Mouse (Mus musculus) liver, embryonic 16.5 days (tissue): Measurements from ENCODE around the gene Tspan18. TPM values are rescaled to one million over a fixed set of nuclear protein-coding genes. Genes with fewer than 3 reads are reported as not detected.
A peak's percentile ranks its signal among the peaks of the same experiment; 100 is the strongest.

Experiments used
- ATAC-seq: fragments of 200-750 bp; cut with Nextera tagmentation; 2 replicates; pipeline ENCODE4 v1.8.0; 2017; ENCODE audit warnings: low read depth, mild to moderate bottlenecking, moderate number of reproducible peaks, moderate library complexity
- H3K27ac ChIP-seq: fragments of 300-500 bp; sonication (generic); 2 replicates; pipeline ENCODE4 v1.5.1; 2014; ENCODE audit warnings: mild to moderate bottlenecking, low read length
- H3K27me3 ChIP-seq: fragments of 300-500 bp; sonication (generic); 2 replicates; pipeline ENCODE4 v1.6.1; 2014; ENCODE audit warnings: low read depth, low read length, mixed read lengths; ENCODE audit not compliant: control insufficient read depth, insufficient read depth
- H3K36me3 ChIP-seq: fragments of 300-500 bp; sonication (generic); 2 replicates; pipeline ENCODE4 v1.6.1; 2014; ENCODE audit warnings: mild to moderate bottlenecking; ENCODE audit not compliant: control insufficient read depth, insufficient read depth
- H3K4me1 ChIP-seq: fragments of 300-500 bp; sonication (generic); 2 replicates; pipeline ENCODE4 v1.6.1; 2014; ENCODE audit warnings: low read depth, low read length, mixed read lengths; ENCODE audit not compliant: control insufficient read depth
- H3K4me2 ChIP-seq: fragments of 300-500 bp; sonication (generic); 2 replicates; pipeline ENCODE4 v1.6.1; 2014; ENCODE audit warnings: low read depth, low read length, mixed read lengths
- H3K4me3 ChIP-seq: fragments of 300-500 bp; sonication (generic); 2 replicates; pipeline ENCODE4 v1.5.1; 2014; ENCODE audit warnings: low read depth, mild to moderate bottlenecking, low read length
- H3K9ac ChIP-seq: fragments of 300-500 bp; sonication (generic); 2 replicates; pipeline ENCODE4 v1.6.1; 2014; ENCODE audit warnings: low read depth, low read length
- H3K9me3 ChIP-seq: fragments of 300-500 bp; sonication (generic); replicated peaks from 2 replicates; pipeline ENCODE4 v1.6.1; 2016; ENCODE audit warnings: low read length; ENCODE audit not compliant: control insufficient read depth
- WGBS: fragments of 180-500 bp; shearing (Covaris S2); extraction: QIAGEN DNeasy Blood & Tissue Kit; methylation state at CpG from one replicate; pipeline ENCODE4 v1.1.7; 2014; ENCODE audit not compliant: insufficient replicate concordance; 5-methylcytosine and 5-hydroxymethylcytosine counted together
- polyA plus RNA-seq: library from polyadenylated mRNA; unstranded; fragments of >200 nt; fragmentation: Nextera tagmentation; extraction: Ambion mirVana; gene quantifications from 2 replicates; pipeline ENCODE4 v1.2.1, GENCODE M21; 2015

The Tspan18 gene
- polyA plus RNA-seq, 1 experiment from 2014 or later, result 2.0 TPM

DNA sequence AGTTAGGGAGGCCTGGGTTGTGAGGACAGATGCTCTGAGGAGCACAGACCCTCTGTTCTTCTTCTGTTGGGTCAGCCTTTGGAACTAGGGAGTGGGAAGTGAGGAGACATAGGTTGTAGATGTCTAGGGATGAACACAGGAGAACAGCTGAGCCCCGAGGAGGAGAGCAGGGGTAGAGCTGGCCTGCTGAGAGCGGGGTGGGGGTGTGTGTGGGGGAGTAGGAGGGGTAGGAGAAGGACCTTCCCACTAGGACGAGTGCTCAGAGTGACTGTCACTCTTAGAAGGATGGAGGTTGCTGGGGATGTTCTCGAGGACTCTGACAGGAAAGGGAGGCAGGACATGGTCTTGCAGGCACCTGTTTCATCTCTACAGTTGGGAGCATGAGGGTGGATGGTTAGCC lies 140.5 kb downstream of the Tspan18 start:
- Histone ChIP-seq H3K27ac (no peak overlapping the region), H3K27me3 (peaks cover 10% of the 10 kb centered on the region), H3K36me3 (no peaks in the 10 kb centered on the region), H3K4me2 (no peak overlapping the region), H3K9ac (no peak overlapping the region), H3K4me3 (no peak overlapping the region), H3K9me3 (no peaks in the 10 kb centered on the region), H3K4me1 (peaks cover 2% of the 10 kb centered on the region; the same call in 1 of the 2 replicates)
- no peak for ATAC-seq
- 47% methylated on average over 4 of the region's 4 CpGs for WGBS

DNA sequence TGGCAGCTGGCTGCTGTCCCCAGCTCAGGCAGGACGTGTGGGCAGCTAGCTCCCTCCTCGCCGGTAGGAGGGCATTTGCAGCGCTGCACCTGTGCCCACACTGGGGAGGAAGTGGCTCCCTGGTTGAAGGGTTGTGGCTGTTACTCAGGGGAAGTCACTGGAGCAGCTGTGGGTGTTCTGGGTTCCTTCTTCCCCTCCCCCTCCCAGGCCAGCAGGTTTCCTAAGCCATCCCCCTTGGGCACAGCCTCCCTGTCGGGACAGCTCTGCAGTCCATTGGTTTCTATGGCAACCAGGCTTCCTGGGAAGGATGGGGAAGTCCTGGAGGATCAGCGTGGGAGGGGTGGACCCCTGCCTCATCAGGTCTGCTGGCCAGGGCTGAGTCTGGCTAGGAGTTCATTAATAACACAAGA lies 141.6 kb downstream of the Tspan18 start:
- no peak overlapping the region for H3K27ac ChIP-seq
- ATAC-seq, result no peak; the same call in 1 of the 2 replicates
- no peak overlapping the region for H3K9ac ChIP-seq
- no peaks in the 10 kb centered on the region for H3K9me3 ChIP-seq
- WGBS, result 4% methylated on average over 6 of the region's 6 CpGs
- H3K4me3 ChIP-seq, result no peak overlapping the region
- H3K27me3 ChIP-seq, result peaks cover 22% of the 10 kb centered on the region
- H3K4me1 ChIP-seq, result peaks cover 2% of the 10 kb centered on the region; the same call in 1 of the 2 replicates
- no peaks in the 10 kb centered on the region for H3K36me3 ChIP-seq
- H3K4me2 ChIP-seq, result no peak overlapping the region

DNA sequence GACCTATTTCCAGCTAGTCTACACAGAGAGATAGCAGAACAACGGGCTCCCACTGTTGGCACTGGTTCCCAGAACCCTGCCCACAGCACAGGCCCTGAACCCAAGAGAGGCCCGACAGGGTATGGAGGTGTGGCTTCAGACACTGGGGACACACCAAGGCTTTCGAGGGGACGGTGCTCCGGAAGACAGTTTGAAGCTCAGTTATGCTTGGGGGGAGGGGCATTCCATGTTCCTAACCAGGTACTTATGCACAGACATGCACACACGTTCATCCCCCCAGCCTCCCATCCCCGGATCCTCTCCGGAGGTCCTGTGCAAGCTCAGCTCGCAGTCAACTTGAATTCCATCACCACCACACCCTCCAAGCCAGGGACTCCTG lies 142.1 kb downstream of the Tspan18 start:
- Histone ChIP-seq H3K4me1 (peaks cover 2% of the 10 kb centered on the region; the same call in 1 of the 2 replicates), H3K4me3 (no peak overlapping the region), H3K36me3 (no peaks in the 10 kb centered on the region), H3K27ac (no peak overlapping the region), H3K27me3 (peaks cover 27% of the 10 kb centered on the region), H3K9ac (no peak overlapping the region), H3K4me2 (no peak overlapping the region), H3K9me3 (no peaks in the 10 kb centered on the region)
- WGBS, result 42% methylated on average over 9 of the region's 9 CpGs
- no peak for ATAC-seq

DNA sequence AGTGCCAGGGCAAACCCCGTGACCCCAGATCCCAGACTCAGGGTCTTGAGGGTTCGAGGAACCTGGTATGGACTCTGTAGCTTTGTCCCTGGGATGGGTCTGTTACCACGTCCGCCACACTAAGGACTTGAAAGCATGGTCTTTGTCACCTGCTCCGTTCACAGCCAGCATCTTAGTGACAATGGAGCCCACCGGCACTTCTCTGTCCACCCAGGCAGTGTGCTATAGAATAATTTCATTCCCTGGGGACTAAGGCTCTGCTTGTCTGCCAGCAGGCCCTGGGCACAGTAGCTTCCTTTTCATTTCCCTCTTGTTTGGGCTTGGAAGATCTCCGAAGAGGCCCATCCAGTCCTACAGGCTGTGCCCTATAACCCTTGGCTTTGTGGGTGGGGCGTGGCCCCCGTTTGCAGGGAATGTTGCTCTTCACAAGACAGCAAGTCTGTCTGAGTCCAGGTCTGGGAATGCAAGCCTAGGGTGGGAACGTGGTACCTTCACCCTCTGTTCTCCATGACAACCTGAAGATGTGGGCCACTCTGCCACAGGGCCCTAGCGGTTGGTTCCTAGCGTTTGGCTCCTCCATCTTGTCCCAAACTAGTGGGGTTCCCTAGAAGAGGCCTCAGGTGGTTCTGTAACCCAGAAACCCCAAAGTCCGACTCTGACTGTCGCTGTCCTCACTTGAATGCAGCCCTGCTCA lies 142.7 kb downstream of the Tspan18 start:
- Histone ChIP-seq H3K4me3 (no peak overlapping the region), H3K4me1 (peaks cover 2% of the 10 kb centered on the region; the same call in 1 of the 2 replicates), H3K27me3 (peaks cover 32% of the 10 kb centered on the region), H3K9ac (no peak overlapping the region), H3K27ac (no peak overlapping the region), H3K4me2 (no peak overlapping the region), H3K9me3 (no peaks in the 10 kb centered on the region), H3K36me3 (no peaks in the 10 kb centered on the region)
- ATAC-seq, result no peak
- 58% methylated on average over 14 of the region's 14 CpGs for WGBS

DNA sequence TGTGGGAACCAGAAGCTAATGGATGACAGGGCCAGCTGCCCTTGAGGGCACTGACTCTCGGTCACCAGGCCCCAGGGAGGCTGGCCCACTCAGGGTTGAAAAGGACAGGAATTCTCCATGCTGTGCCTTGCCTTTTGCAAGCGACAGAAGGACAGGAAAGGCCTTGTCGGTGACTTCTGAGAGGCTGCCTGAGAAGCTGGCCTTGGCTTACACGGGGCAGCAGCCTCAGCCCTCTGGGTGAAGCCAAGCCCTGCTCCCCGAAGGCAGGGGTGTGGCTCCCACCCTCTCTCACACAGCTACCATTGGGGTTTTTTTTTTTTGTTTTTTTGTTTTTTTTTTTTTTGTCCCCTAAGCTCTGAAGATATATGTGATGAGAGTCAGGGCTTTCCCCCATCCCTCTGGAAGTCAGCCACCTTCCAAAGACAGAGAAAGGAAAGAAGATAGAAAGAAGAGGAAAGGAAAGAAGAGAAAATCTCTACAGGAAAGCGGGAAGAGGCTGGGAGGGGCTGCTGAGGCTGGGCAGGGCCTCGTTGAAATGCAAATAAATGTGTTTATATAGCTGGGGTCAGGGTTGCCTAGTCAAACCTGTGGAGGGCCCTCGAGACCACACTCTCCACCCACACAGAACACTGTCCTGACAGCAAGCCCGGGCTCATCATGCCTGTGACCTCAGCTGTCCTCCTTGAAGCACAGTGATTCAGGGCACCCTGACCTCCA lies 143.4 kb downstream of the Tspan18 start:
- Histone ChIP-seq H3K4me3 (no peak overlapping the region), H3K36me3 (no peaks in the 10 kb centered on the region), H3K27ac (no peak overlapping the region), H3K4me1 (peaks cover 2% of the 10 kb centered on the region; the same call in 1 of the 2 replicates), H3K9ac (no peak overlapping the region), H3K4me2 (no peak overlapping the region), H3K9me3 (no peaks in the 10 kb centered on the region), H3K27me3 (peaks cover 39% of the 10 kb centered on the region)
- ATAC-seq, result peak; percentile 36; the same call in 1 of the 2 replicates
- WGBS, result 22% methylated on average over 9 of the region's 9 CpGs

DNA sequence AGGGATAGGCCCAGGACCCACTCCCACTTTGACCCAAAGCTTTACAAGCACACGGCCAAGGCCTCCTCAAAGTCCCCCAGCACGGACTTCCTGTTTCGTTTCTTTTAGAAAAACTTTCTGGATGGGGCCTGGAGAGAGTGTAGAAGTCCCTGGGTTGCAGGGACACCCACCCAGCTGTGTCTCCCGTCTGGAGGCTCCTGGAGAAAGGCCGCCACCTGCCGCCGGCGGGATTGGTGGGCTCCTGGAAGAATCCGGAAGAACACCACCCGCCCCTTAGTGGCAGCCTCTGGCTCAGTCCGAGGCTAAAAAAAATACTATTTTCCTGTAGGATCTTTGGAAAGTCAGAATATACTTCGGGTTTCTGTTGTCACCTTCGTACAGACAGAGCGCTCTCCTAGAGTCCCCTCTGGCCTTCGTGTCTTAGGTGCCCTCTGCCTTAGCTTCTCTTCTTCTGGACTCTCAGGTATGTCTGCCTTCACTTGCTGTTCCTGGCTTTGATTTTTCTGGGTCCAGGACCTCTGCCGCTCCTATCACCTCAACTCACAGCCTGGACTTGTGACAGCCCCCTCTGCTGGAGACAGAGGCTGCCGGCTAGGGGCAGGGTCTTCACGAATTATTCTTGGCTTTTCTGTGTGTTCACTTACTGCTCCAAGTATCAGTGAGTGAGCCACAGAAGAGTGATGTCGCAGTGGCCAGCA lies 145.4 kb downstream of the Tspan18 start:
- no peak overlapping the region for H3K27ac ChIP-seq
- H3K36me3 ChIP-seq, result no peaks in the 10 kb centered on the region
- WGBS, result 6% methylated on average over 19 of the region's 19 CpGs
- peak overlapping the region; percentile 70 for H3K4me2 ChIP-seq
- H3K9me3 ChIP-seq, result no peaks in the 10 kb centered on the region
- H3K27me3 ChIP-seq, result peaks cover 47% of the 10 kb centered on the region
- H3K9ac ChIP-seq, result no peak overlapping the region
- H3K4me1 ChIP-seq, result peaks cover 2% of the 10 kb centered on the region; the same call in 1 of the 2 replicates
- no peak for ATAC-seq
- H3K4me3 ChIP-seq, result peak overlapping the region; percentile 58

DNA sequence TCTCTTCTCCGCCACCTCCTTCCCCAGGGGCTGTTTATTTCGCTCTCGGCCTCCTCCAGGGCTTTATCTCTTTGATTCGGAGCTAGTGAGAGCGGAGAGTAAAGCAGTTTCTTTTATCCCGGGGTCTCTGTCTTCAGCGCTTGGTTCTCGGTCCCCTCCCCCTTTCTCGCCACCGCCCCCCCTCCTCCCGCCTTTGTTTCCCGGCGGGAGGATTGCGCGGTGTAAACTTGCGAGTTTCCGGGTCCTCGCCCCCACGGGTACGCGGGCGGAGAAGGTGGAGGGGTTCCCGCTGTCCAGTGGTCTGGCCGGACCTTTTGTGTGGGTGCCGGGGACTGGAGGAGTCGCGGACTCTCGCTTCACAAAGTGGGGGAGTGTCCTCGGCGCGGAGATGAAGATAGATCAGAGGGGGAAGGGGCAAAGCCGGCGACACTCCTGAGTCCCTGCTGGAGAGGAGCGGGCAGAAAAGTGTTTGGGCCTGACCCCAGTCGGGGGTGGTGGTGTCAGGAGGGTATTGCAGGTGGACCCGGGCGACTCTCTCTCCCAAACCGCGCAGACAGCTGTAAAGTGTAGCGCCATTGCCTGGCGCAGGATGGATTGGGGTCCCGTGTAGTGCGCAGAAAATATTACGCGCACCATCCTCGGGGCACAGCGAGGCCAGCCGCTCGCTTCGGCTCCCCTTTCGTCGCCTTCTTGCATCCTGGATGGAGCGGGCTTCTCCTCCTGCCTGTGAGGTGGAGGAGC lies 146.1 kb downstream of the Tspan18 start:
- no peaks in the 10 kb centered on the region for H3K36me3 ChIP-seq
- H3K27me3 ChIP-seq, result peaks cover 47% of the 10 kb centered on the region
- under 1% methylated on average over 53 of the region's 53 CpGs for WGBS
- peaks cover 2% of the 10 kb centered on the region; the same call in 1 of the 2 replicates for H3K4me1 ChIP-seq
- ATAC-seq, result no peak
- H3K27ac ChIP-seq, result no peak overlapping the region
- no peaks in the 10 kb centered on the region for H3K9me3 ChIP-seq
- H3K4me3 ChIP-seq, result peak overlapping the region; percentile 58
- H3K9ac ChIP-seq, result peak overlapping the region; percentile 49; the same call in 1 of the 2 replicates
- peak overlapping the region; percentile 70 for H3K4me2 ChIP-seq

DNA sequence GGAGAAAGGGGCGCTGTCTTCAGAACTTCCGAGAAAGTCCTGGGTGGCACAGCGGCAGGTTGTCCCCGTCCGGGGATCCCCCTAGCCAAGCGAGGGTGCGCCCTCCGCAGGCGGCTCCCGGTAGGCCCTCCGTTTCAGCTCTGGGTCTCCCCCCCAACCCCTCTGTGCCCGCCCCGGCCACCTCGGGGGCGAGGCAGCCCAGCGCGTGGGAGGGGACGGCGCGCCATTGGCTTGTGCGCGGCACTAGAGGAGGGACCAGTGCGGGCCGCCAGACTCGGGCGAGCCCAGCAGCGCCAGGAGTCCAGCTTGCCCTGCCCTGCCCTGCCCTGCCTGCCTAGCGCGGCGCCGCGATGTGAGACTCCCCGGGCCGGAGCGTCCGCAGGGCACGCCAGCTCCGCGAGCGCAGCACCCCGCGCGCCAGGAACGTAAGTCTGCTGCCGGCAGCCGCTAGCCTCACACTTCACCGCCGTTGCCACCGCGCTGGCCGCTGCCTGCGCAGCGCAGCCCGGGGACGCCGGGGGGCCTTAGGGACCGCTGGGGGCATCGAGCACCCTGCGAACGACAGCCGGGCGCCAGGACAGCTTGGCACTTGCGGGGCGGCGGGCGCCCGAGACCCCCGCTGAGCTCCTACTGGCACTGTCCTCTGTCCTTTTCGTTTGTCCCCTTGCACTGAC lies 146.8 kb downstream of the Tspan18 start, which contains the start of gene Trp53i11:
Gene Trp53i11, plus strand, starts transcription at position 226 of the 674 bp plus-strand sequence.
- Histone ChIP-seq H3K9me3 (no peaks in the 10 kb centered on the region), H3K4me2 (peak within 1 kb of the TSS; percentile 70), H3K27me3 (peaks cover 53% of the 10 kb centered on the region), H3K9ac (peak within 1 kb of the TSS; percentile 49), H3K36me3 (no peaks in the 10 kb centered on the region), H3K4me3 (peak within 1 kb of the TSS; percentile 58), H3K4me1 (peaks cover 2% of the 10 kb centered on the region; the same call in 1 of the 2 replicates), H3K27ac (no peak within 1 kb of the TSS)
- peak; percentile 85 for ATAC-seq
- WGBS, result under 1% methylated on average over 64 of the region's 69 CpGs
